1 mouse cellular context compared by ENCODE assay signal in genomic region chr11:80351832-80352430, GRCm38 (mm10).
TF ChIP-seq lines count a peak whose summit lies in the region.

No protein-coding gene starts in this region.

TF ChIP-seq in MEL, 35 proteins besides CTCF, POLR2A, EP300 and RAD21:
- TF ChIP-seq NRF1 (IDR thresholded peaks at IDR 0.05; ENCODE audit: insufficient read depth, low read depth, low read length, poor library complexity, severe bottlenecking) (no peak), NELFE (IDR thresholded peaks at IDR 0.05; ENCODE audit: low read depth, low read length) (no peak), ZC3H11A (IDR thresholded peaks at IDR 0.05; ENCODE audit: low read depth, low read length) (peak; percentile 73), MYB (IDR thresholded peaks at IDR 0.05; ENCODE audit: low read depth, low read length) (no peak), MAZ (IDR thresholded peaks at IDR 0.05; ENCODE audit: low read depth, low read length) (no peak), SMC3 (IDR thresholded peaks at IDR 0.05; ENCODE audit: low read depth, low read length) (peak; percentile 95), TBP (IDR thresholded peaks at IDR 0.05; ENCODE audit: low read depth, low read length) (0 out of 2 replicates have a peak, but pooled peaks have one; percentile 10)
